Mouse (Mus musculus) hindbrain, embryonic 14.5 days (tissue): ENCODE data around the gene D930007J09Rik. TPM values are rescaled to one million over a fixed set of nuclear protein-coding genes. Genes with fewer than 3 reads are reported as not detected.

Experiments
- ATAC-seq: fragments of 200-750 bp; cut with Nextera tagmentation; 2 replicates; pipeline ENCODE4 v1.8.0; 2017; ENCODE audit warnings: moderate number of reproducible peaks, mild to moderate bottlenecking, moderate TSS enrichment, moderate library complexity; ENCODE audit not compliant: low FRiP score
- DNase-seq: peaks from one replicate; pipeline ENCODE4 v3.0.0-alpha.2; 2015; ENCODE audit warnings: low spot score
- H3K27ac ChIP-seq: fragments of 300-500 bp; sonication (generic); 2 replicates; pipeline ENCODE4 v1.5.1; 2014; ENCODE audit warnings: mild to moderate bottlenecking, moderate library complexity
- H3K27me3 ChIP-seq: fragments of 300-500 bp; sonication (generic); 2 replicates; pipeline ENCODE4 v1.6.1; 2014; ENCODE audit warnings: mild to moderate bottlenecking, low read length, mixed read lengths; ENCODE audit not compliant: control insufficient read depth, insufficient read depth
- H3K36me3 ChIP-seq: fragments of 300-500 bp; sonication (generic); replicated peaks from 2 replicates; pipeline ENCODE4 v1.6.1; 2014; ENCODE audit not compliant: control insufficient read depth, insufficient read depth
- H3K4me1 ChIP-seq: fragments of 300-500 bp; sonication (generic); replicated peaks from 2 replicates; pipeline ENCODE4 v1.6.1; 2014; ENCODE audit warnings: antibody characterized with exemption, low read length, mixed read lengths; ENCODE audit not compliant: control insufficient read depth, insufficient read depth
- H3K4me2 ChIP-seq: fragments of 300-500 bp; sonication (generic); replicated peaks from 2 replicates; pipeline ENCODE4 v1.6.1; 2014; ENCODE audit warnings: mild to moderate bottlenecking, moderate library complexity
- H3K4me3 ChIP-seq: fragments of 300-500 bp; sonication (generic); replicated peaks from 2 replicates; pipeline ENCODE4 v1.5.1; 2014; ENCODE audit warnings: mild to moderate bottlenecking, low read length
- H3K9ac ChIP-seq: fragments of 300-500 bp; sonication (generic); 2 replicates; pipeline ENCODE4 v1.6.1; 2014
- H3K9me3 ChIP-seq: fragments of 300-500 bp; sonication (generic); 2 replicates; pipeline ENCODE4 v1.6.1; 2016; ENCODE audit warnings: low read length; ENCODE audit not compliant: control insufficient read depth
- WGBS: fragments of 180-500 bp; shearing (Covaris S2); extraction: QIAGEN DNeasy Blood & Tissue Kit; methylation state at CpG from one replicate; pipeline ENCODE4 v1.1.7; 2014; 5-methylcytosine and 5-hydroxymethylcytosine counted together
- polyA plus RNA-seq: library from polyadenylated mRNA; unstranded; fragments of >200 nt; fragmentation: Nextera tagmentation; extraction: Ambion mirVana; gene quantifications from 2 replicates; pipeline ENCODE4 v1.2.1, GENCODE M21; 2014

Gene D930007J09Rik
- polyA plus RNA-seq, 1 experiment from 2014 or later = not detected

GRCm38 (mm10) chr13:32799131-32799530 lies 3.5 kb downstream of the D930007J09Rik start:
- H3K4me3 ChIP-seq = no peak overlapping the region
- H3K27me3 ChIP-seq = no peaks in the 10 kb centered on the region
- H3K27ac ChIP-seq = no peak overlapping the region
- no peaks in the 10 kb centered on the region for H3K36me3 ChIP-seq
- WGBS = 84% methylated on average over 2 of the region's 2 CpGs
- H3K9ac ChIP-seq = no peak overlapping the region
- H3K9me3 ChIP-seq = no peaks in the 10 kb centered on the region
- no peak for ATAC-seq
- H3K4me1 ChIP-seq = peaks cover 17% of the 10 kb centered on the region
- no peak overlapping the region for H3K4me2 ChIP-seq
- DNase-seq = peak; percentile 42

GRCm38 (mm10) chr13:32797085-32797484 lies 5.6 kb downstream of the D930007J09Rik start:
- no peak overlapping the region for H3K4me2 ChIP-seq
- DNase-seq (no peak), ATAC-seq (no peak)
- no peak overlapping the region for H3K9ac ChIP-seq
- no peaks in the 10 kb centered on the region for H3K27me3 ChIP-seq
- WGBS = 88% methylated on average over 1 of the region's 1 CpGs
- peaks cover 7% of the 10 kb centered on the region; the same call in 1 of the 2 replicates for H3K4me1 ChIP-seq
- H3K9me3 ChIP-seq = no peaks in the 10 kb centered on the region
- H3K36me3 ChIP-seq = no peaks in the 10 kb centered on the region
- no peak overlapping the region for H3K27ac ChIP-seq
- no peak overlapping the region for H3K4me3 ChIP-seq

DNA sequence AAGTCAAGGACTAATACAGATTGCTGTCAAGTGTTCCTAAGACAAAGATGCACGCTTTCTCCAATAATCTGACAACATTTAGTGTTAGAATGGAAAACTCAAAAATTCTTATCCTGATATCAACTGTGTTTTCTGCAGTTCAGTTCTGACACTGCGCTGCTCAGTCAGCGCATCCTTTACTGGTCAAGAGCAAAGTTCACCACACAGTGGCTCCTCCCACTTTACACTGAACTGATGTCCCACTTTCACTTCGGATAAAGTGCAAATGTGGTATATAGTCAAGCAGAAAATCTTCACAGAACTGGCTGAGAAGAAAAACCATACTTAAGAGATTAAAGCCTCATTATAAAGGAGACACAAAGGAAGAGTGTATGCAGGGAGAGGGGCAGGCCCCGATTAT lies 7.5 kb downstream of the D930007J09Rik start:
- no peak for ATAC-seq
- no peaks in the 10 kb centered on the region for H3K4me1 ChIP-seq
- no peak overlapping the region for H3K27ac ChIP-seq
- H3K36me3 ChIP-seq = no peaks in the 10 kb centered on the region
- 93% methylated on average over 5 of the region's 5 CpGs for WGBS
- no peak overlapping the region for H3K4me2 ChIP-seq
- no peaks in the 10 kb centered on the region for H3K27me3 ChIP-seq
- no peak overlapping the region for H3K4me3 ChIP-seq
- no peak overlapping the region for H3K9ac ChIP-seq
- no peaks in the 10 kb centered on the region for H3K9me3 ChIP-seq
- DNase-seq = no peak

- 59% methylated on average over 2 of the region's 2 CpGs for WGBS
- Histone ChIP-seq H3K9me3 (no peaks in the 10 kb centered on the region), H3K27me3 (no peaks in the 10 kb centered on the region), H3K4me1 (no peaks in the 10 kb centered on the region), H3K4me2 (no peak overlapping the region), H3K9ac (no peak overlapping the region), H3K27ac (no peak overlapping the region), H3K36me3 (no peaks in the 10 kb centered on the region), H3K4me3 (no peak overlapping the region)
- ATAC-seq (no peak), DNase-seq (no peak)
Measured at GRCm38 (mm10) chr13:32794619-32795018, 8.0 kb downstream of the D930007J09Rik start.

DNA sequence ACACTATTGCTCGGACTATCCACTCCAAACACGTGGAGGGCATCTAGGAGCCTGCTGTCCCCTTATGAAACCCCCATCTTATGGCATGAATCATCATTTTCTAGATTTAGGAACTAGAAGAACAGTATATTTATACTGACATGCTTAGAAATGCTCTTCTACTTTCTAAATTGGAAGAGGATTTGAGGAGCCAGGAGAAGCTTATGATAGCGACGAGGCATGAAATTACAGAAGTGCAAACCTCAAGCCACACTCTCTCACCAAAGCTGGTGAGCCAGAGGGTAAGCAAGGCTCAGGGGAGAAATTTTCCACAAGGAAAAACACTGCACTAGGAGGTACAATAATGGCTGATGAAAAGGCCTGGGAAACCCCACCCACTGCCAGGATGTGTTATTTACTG lies 12.9 kb downstream of the D930007J09Rik start:
- whole genome bisulfite sequencing = 79% methylated on average over 4 of the region's 4 CpGs
- Histone ChIP-seq H3K9me3 (no peaks in the 10 kb centered on the region), H3K27ac (no peak overlapping the region), H3K4me2 (no peak overlapping the region), H3K4me1 (no peaks in the 10 kb centered on the region), H3K4me3 (no peak overlapping the region), H3K27me3 (no peaks in the 10 kb centered on the region), H3K36me3 (no peaks in the 10 kb centered on the region), H3K9ac (no peak overlapping the region)
- DNase-seq = no peak
- ATAC-seq = no peak

DNA sequence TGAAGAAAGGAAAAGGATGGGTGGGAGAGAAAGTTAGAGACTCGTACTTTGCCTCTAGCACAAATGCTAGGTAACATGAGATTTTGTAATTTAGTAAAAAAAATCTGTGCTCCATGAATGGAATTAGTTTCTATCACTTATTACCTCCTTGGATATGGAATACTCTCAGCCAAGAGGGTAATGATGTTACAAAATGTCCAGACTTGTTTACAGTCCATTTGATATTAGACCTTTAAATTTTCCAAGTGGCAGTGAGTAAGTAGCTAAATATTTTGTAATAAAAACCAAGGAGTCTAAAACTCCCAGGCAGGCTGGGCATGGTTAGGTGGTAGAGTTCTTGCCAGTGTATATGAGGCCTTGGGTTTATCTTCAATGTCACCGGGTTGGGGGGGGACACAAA lies 15.1 kb downstream of the D930007J09Rik start:
- H3K27ac ChIP-seq = no peak overlapping the region
- DNase-seq = no peak
- no peaks in the 10 kb centered on the region for H3K27me3 ChIP-seq
- WGBS = 84% methylated on average over 2 of the region's 2 CpGs
- no peaks in the 10 kb centered on the region for H3K36me3 ChIP-seq
- no peak overlapping the region for H3K4me2 ChIP-seq
- no peak for ATAC-seq
- no peaks in the 10 kb centered on the region for H3K9me3 ChIP-seq
- no peaks in the 10 kb centered on the region for H3K4me1 ChIP-seq
- H3K4me3 ChIP-seq = no peak overlapping the region
- no peak overlapping the region for H3K9ac ChIP-seq

DNA sequence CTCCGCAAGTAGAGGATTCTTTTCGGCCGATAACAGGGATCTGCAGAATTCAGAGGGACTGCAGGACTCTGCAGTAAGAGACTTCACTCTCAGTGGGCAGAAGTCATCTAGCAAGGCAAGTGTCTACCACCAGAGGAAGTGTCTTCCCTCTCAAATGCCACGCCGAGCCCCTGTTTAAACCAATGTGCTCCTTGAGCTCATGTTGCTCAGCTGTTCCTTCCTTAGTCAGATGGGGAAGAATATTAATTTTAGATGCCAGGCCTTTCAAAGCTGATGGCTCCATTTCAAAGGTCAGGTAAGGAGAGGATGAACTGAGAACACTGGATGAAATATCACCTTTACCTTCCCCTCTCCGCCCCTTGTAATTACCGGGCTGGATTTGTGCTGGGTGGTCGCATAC lies 18.8 kb downstream of the D930007J09Rik start, which contains the start of gene Mylk4:
Mylk4 (minus strand) TSS at position 139 of the 400 bp plus-strand sequence.
- Histone ChIP-seq H3K4me1 (no peaks in the 10 kb centered on the region), H3K4me3 (no peak within 1 kb of the TSS), H3K9me3 (no peaks in the 10 kb centered on the region), H3K4me2 (no peak within 1 kb of the TSS), H3K27ac (no peak within 1 kb of the TSS), H3K9ac (no peak within 1 kb of the TSS), H3K27me3 (no peaks in the 10 kb centered on the region), H3K36me3 (no peaks in the 10 kb centered on the region)
- no peak for ATAC-seq
- DNase-seq = no peak
- WGBS = 93% methylated on average over 8 of the region's 8 CpGs

- DNase-seq (no peak), ATAC-seq (no peak)
- Histone ChIP-seq H3K27ac (no peak overlapping the region), H3K4me3 (no peak overlapping the region), H3K27me3 (no peaks in the 10 kb centered on the region), H3K9me3 (no peaks in the 10 kb centered on the region), H3K4me1 (no peaks in the 10 kb centered on the region), H3K4me2 (no peak overlapping the region), H3K9ac (no peak overlapping the region), H3K36me3 (no peaks in the 10 kb centered on the region)
- 67% methylated on average over 5 of the region's 5 CpGs for WGBS
Measured at GRCm38 (mm10) chr13:32783055-32783454, 19.6 kb downstream of the D930007J09Rik start.

DNA sequence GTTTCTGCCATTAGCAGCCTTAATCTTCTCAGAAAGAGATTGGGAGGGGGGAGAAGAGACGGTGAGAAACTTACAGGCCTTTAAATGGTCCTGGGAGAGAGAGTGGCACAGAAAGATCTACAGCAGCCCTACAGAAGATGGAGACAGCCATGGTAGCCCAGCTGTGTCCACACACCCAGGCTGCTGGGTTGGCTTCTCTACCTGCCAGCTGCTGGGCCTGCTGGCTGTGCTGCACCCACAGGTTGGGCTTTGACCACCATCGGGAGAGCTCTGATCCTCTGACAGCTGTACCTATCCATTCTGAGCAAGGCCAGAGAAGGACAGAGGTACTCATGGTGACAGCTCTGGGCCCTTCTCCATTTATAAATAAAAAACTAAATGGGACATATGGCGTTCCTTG lies 23.8 kb downstream of the D930007J09Rik start:
- no peaks in the 10 kb centered on the region for H3K27me3 ChIP-seq
- no peaks in the 10 kb centered on the region for H3K4me1 ChIP-seq
- no peak overlapping the region for H3K27ac ChIP-seq
- H3K9ac ChIP-seq = no peak overlapping the region
- ATAC-seq = no peak
- WGBS = 80% methylated on average over 3 of the region's 3 CpGs
- no peaks in the 10 kb centered on the region for H3K36me3 ChIP-seq
- H3K9me3 ChIP-seq = no peaks in the 10 kb centered on the region
- no peak overlapping the region for H3K4me3 ChIP-seq
- DNase-seq = no peak
- no peak overlapping the region for H3K4me2 ChIP-seq

- Histone ChIP-seq H3K9me3 (no peaks in the 10 kb centered on the region), H3K4me2 (no peak overlapping the region), H3K4me1 (no peaks in the 10 kb centered on the region), H3K36me3 (no peaks in the 10 kb centered on the region), H3K27ac (no peak overlapping the region), H3K9ac (no peak overlapping the region), H3K27me3 (no peaks in the 10 kb centered on the region), H3K4me3 (no peak overlapping the region)
- DNase-seq = no peak
- no peak for ATAC-seq
- 93% methylated on average over 10 of the region's 10 CpGs for WGBS
Measured at GRCm38 (mm10) chr13:32776350-32776749, 26.3 kb downstream of the D930007J09Rik start.
